Mouse (Mus musculus) naive thymus-derived CD4-positive, alpha-beta T cell, adult 2 months (primary cell): ENCODE measurements around the gene Pcdh10.

Experiments used
- DNase-seq: peaks from one replicate; pipeline ENCODE4 v3.0.0-alpha.2; 2011; ENCODE audit warnings: low read depth

The Pcdh10 gene

GRCm38 (mm10) chr3:45378145-45378544, at the start of gene Pcdh10:
TSS of gene Pcdh10 (plus strand) at chr3:45378398.
- DNase-seq, result no peak

DNA sequence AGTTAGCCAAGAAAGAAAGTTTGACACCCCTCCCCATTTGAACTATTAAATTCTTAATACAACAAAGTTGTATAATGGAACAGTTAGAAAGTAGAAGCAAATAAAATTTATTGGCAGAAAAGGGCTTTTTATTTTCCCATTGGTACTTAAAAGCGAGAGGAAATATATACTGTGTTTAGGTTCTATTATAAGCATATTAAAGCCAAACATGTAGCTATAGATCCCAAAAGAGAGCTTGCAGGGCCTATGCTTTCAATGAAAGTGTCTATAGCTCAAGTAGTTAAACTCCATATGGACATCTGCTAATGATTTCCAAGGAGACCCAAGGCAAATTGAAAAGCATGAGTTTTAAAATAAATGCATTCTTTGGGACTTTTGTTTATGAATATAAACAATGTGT, 22.3 kb upstream of the Pcdh10 start:
- no peak for DNase-seq

DNA sequence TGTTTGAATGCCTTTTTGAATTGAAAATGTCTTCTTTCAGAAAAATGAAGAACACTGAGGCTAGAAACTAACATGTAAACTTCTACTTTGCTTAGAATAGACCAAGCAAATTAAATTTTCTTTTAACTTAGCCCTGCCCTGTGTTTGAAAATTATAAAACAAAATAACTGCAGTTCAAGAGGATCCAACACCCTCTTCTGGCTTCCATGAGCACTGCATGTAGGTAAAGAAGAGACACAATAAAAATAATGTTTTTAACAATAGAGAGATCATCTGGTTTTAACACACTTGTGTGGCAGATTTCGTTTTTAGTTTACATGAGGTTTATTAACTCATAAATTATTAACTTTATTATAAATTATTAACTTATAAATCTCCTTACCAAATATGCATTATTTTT, 9.2 kb upstream of the Pcdh10 start:
- no peak for DNase-seq

DNA sequence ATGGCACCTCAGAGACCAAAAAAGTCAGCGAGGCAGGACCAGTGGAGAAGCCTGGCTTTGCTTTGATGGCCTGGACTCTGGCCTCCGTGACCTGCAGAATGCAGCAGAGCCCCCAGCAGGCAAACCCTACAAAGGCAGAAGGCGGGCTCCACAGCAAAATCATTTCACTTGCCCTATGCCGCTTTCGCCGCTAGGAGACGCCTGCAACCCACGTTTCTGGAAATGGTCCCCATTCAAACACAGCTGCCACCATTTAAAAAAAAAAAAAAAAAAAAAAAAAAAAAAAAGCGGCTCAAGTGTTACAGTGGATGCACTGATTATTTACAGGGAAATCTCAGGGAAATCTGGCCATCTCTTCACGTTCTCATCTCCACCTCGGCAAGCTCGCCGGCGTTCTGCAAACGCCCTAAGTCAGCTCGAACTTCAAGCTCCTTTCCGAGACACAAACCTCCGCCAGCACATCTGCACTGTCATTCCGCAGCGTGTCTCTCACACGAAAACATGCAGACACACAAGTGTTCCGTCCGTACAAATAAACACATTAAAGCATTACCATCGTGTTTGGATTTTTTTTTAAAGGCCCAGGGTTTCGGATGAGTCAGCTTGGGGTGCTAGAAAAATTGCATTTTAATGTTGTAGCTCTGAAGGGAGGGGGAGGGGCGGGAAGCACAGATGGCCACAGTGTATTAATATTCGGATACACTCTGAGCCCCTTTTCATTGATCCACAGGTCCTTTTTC, 2.3 kb upstream of the Pcdh10 start:
- no peak for DNase-seq

DNA sequence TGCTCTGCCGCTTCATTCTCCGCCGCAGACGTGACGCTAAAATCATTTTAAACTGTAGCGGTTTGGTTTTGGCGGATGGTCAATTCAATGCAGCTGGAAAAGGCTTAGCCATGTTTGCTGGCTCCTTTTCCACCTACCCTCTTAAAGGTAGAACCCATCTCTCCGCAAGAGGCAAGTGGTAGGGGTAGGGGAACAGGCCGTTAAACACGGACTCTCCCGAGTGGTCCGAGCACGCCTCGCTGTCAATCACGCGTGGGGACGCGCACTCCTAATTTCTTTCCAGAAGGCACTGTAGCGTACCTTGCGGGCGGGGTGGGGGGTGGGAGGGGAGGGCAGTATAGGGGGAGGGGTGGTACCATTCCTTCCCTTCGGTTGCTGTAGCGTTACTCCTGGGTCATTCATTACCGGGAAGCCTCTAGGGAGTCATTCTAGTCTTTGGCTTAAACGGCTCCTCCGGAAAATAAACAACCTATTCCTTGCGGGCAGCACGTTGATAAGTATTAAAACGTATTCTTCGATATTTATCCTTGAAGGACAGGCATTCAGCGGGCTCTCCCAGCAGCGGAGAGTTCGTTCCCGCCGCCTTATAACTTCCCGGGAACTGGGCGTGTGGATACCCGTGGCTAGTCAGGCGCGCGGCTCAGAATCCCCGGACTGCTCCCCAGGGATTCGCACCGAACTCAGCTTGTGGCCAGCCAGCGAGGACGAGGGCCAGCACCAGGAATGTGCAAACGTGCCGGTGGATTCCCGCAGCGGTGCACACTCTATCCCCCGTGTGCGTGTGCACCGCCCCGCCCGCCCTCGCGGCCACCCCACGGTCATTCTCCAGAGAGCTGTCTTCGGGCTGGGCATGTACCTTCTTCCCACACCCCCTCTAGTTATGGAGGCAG, 1.5 kb upstream of the Pcdh10 start:
- no peak for DNase-seq

GRCm38 (mm10) chr3:45377391-45377998, 703 bp upstream of the Pcdh10 start:
- DNase-seq, result no peak

GRCm38 (mm10) chr3:45379541-45379971, 1.4 kb downstream of the Pcdh10 start:
- no peak for DNase-seq

GRCm38 (mm10) chr3:45379972-45380761, 2.0 kb downstream of the Pcdh10 start:
- no peak for DNase-seq

DNA sequence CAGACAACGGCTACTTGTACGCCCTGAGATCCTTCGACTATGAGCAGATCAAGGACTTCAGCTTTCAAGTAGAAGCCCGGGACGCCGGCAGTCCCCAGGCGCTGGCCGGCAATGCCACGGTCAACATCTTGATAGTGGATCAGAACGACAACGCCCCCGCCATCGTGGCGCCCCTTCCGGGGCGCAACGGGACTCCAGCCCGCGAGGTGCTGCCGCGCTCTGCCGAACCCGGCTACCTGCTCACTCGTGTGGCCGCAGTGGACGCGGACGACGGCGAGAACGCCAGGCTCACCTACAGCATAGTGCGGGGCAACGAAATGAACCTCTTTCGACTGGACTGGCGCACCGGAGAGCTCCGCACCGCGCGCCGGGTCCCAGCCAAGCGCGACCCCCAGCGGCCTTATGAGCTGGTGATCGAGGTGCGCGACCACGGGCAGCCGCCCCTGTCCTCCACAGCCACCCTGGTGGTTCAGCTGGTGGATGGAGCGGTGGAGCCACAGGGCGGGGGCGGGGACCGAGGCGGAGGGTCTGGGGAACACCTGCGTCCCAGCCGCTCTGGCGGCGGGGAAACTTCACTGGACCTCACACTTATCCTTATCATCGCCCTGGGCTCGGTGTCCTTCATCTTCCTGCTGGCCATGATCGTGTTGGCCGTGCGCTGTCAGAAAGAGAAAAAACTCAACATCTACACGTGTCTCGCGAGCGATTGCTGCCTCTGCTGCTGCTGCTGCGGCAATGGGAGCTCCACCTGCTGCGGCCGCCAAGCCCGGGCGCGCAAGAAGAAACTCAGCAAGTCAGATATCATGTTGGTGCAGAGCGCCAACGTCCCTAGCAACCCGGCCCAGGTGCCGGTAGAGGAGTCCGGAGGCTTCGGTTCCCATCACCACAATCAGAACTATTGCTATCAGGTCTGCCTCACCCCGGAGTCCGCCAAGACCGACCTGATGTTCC, 2.9 kb downstream of the Pcdh10 start:
- DNase-seq, result no peak

DNA sequence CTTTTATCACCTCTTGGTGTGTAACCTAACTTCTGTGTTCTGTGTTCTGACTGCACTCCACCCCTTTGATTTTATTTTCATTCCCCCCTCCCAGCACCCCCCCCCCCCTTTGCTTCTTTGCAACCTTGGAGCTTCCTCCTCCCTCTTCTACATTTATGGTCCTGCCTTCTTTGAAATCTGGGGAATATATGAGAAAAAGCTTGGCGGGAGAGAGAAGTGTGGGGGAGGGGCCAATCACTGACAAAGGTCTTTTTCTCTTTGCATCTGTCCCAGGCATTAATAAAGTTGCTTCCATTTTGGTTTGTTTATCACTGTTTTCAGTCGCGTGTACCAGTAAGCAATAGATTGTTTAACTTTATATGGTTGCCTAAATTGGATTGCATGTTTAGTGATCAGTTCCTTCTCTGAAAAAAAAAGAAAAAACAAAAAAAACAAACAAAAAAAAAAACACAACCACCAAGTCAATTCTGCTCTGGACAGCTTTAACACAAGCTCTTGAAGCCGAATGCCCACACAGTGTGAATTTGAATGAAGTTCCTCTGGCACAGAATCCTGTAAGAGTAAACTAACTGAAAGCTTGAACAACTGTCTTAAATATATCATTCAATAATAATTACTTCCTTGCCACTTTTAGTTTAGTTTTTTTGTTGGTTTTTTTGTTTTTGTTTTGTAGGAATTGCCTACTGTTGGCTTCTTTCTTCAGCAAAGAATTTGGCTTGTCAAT, 4.0 kb downstream of the Pcdh10 start:
- no peak for DNase-seq

GRCm38 (mm10) chr3:45383831-45384230, 5.6 kb downstream of the Pcdh10 start:
- DNase-seq, result no peak

DNA sequence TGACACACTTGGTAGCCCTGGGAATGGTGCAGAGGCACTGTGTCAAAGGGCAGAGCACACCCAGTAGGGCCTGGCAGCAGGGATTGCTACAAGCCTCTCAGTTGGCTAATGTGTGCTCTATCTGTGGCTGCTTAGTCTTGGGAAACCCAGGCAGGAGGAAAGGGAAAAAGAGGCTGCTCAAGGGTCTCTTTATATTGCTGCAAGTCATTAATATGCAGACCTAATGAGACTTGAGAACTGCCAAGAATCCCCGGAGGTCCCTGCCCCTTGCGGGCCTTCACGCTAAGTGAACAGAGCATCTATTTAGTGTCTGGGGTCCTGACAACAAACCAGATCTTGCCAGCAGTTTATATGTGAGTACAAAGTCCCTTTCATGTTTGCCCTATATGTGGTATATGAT, 6.8 kb downstream of the Pcdh10 start:
- DNase-seq, result no peak

GRCm38 (mm10) chr3:45385451-45385850, 7.3 kb downstream of the Pcdh10 start:
- DNase-seq, result no peak

DNA sequence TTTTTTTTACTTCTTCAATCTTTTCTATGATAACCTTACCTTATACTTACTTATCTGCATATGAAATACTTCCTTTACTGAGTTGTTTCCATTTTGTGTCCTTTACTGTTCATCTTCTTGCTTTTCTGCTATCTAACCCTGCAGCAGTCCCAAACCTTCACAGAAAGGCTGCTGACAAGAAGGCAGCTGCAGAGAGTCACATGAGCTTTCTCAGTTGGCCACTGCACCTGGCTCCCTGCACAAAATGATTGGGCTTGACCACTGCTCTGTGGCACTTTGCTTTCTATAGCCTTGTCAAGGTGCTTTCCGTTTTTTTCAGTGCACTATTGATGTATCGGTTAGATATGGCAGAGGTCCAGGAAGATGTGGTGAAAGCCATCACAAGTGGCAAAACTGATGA, 8.3 kb downstream of the Pcdh10 start:
- DNase-seq, result no peak

GRCm38 (mm10) chr3:45397101-45397500, 18.9 kb downstream of the Pcdh10 start:
- no peak for DNase-seq

- DNase-seq, result no peak
Observed at GRCm38 (mm10) chr3:45403239-45403638, 25.0 kb downstream of the Pcdh10 start.

GRCm38 (mm10) chr3:45431691-45432090, 53.5 kb downstream of the Pcdh10 start:
- DNase-seq, result no peak

GRCm38 (mm10) chr3:45432172-45432765, 54.1 kb downstream of the Pcdh10 start:
- no peak for DNase-seq
